ENCODE assay signal across 24 mouse cellular contexts in genomic region chr10:59462307-59462706, GRCm38 (mm10). TPM values are rescaled to one million over a fixed set of nuclear protein-coding genes. Genes with fewer than 3 reads are reported as not detected.
DNase-seq lines count a peak whose midpoint lies in the region; ATAC-seq and TF ChIP-seq lines count a peak whose summit lies in the region.
"Had no signal": no experiment of that assay in that cellular context is flagged by ENCODE, and none has a peak within 500 bp of the region (broad histone marks: within the 10 kb centered on the region; RNA-seq: fewer than 3 reads in every experiment).

No protein-coding gene starts in this region.

- no peaks in the 10 kb centered on the region for H3K27me3 ChIP-seq in forebrain, embryonic 14.5 days (replicated peaks; ENCODE audit: control insufficient read depth, insufficient read depth, low read length)
- H3K27me3 ChIP-seq in forebrain, embryonic 16.5 days (replicated peaks; ENCODE audit: control insufficient read depth, insufficient read depth, low read length): no peaks in the 10 kb centered on the region
- H3K27me3 ChIP-seq in limb, embryonic 14.5 days (ENCODE audit: control insufficient read depth, insufficient read depth, low read length): no peaks in the 10 kb centered on the region
- H3K27me3 ChIP-seq: heart, embryonic 12.5 days; Patski had no signal

- no peak overlapping the region for H3K9ac ChIP-seq in forebrain, embryonic 14.5 days (ENCODE audit: low read length)
- H3K9ac ChIP-seq in forebrain, embryonic 16.5 days (replicated peaks; ENCODE audit: low read depth, low read length): no peak overlapping the region
- no peak overlapping the region for H3K9ac ChIP-seq in limb, embryonic 14.5 days (ENCODE audit: low read depth, low read length, severe bottlenecking)
- H3K9ac ChIP-seq: heart, embryonic 12.5 days; hindbrain, embryonic 14.5 days had no signal

- peak; percentile 17 for DNase-seq in forebrain, embryonic 14.5 days (ENCODE audit: low spot score)
- peak; percentile 45 for DNase-seq in brain, embryonic 14.5 days (ENCODE audit: low read depth)
- peak; percentile 21 for DNase-seq in fibroblast of lung, adult 2 months (ENCODE audit: low read depth)
- DNase-seq in limb, embryonic 14.5 days (ENCODE audit: low spot score): peak; percentile 29
- no peak for DNase-seq in adrenal gland, postnatal 14 days
- DNase-seq: adrenal gland, postnatal 25 days; cerebellum, adult 2 months; cerebellum, postnatal 10 days; gastrocnemius, postnatal 36 days; heart, adult 2 months had no signal

- TF ChIP-seq CTCF in brain, embryonic 14.5 days (IDR thresholded peaks at IDR 0.05; ENCODE audit: borderline replicate concordance, extremely low read depth, insufficient read depth, insufficient read length): no peak

- TF ChIP-seq POLR2A in brain, embryonic 14.5 days (IDR thresholded peaks at IDR 0.05; ENCODE audit: borderline replicate concordance, extremely low read depth, insufficient read depth, insufficient read length, poor library complexity, severe bottlenecking): no peak
- TF ChIP-seq POLR2A in limb, embryonic 14.5 days (IDR thresholded peaks at IDR 0.05; ENCODE audit: borderline replicate concordance, extremely low read depth, insufficient read depth, insufficient read length): no peak

- H3K4me1 ChIP-seq in forebrain, embryonic 14.5 days (ENCODE audit: control insufficient read depth, insufficient read depth, low read length): no peaks in the 10 kb centered on the region
- peaks cover 7% of the 10 kb centered on the region; the same call in 1 of the 2 replicates for H3K4me1 ChIP-seq in forebrain, embryonic 16.5 days (replicated peaks; ENCODE audit: control insufficient read depth, insufficient read depth, low read length)
- H3K4me1 ChIP-seq in limb, embryonic 14.5 days (ENCODE audit: control insufficient read depth, insufficient read depth, low read length): peaks cover 5% of the 10 kb centered on the region; the same call in 1 of the 2 replicates

- H3K4me3 ChIP-seq in forebrain, embryonic 14.5 days (ENCODE audit: low read depth, low read length): no peak overlapping the region
- no peak overlapping the region for H3K4me3 ChIP-seq in forebrain, embryonic 16.5 days (replicated peaks; ENCODE audit: low read length)
- no peak overlapping the region for H3K4me3 ChIP-seq in limb, embryonic 14.5 days (replicated peaks; ENCODE audit: low read length)
- H3K4me3 ChIP-seq: forebrain, embryonic 10.5 days; heart, adult 2 months; heart, embryonic 12.5 days; hindbrain, embryonic 10.5 days had no signal

- H3K4me2 ChIP-seq in forebrain, embryonic 14.5 days (ENCODE audit: low read length): no peak overlapping the region
- H3K4me2 ChIP-seq in forebrain, embryonic 16.5 days (ENCODE audit: low read length): no peak overlapping the region
- H3K4me2 ChIP-seq in limb, embryonic 14.5 days (replicated peaks; ENCODE audit: low read depth, low read length, severe bottlenecking): no peak overlapping the region
- H3K4me2 ChIP-seq: heart, embryonic 12.5 days; hindbrain, embryonic 14.5 days had no signal

- 79% methylated on average over 6 of the region's 6 CpGs for WGBS in forebrain, embryonic 14.5 days
- WGBS in forebrain, embryonic 16.5 days: 66% methylated on average over 6 of the region's 6 CpGs
- WGBS in limb, embryonic 14.5 days: 70% methylated on average over 6 of the region's 6 CpGs

- no peak for ATAC-seq in forebrain, embryonic 14.5 days
- ATAC-seq in forebrain, embryonic 16.5 days: no peak
- peak; percentile 77; the same call in 1 of the 2 replicates for ATAC-seq in limb, embryonic 14.5 days (ENCODE audit: low FRiP score, low read depth)
- no peak for ATAC-seq in inflammation-experienced regulatory T-cells, adult 6 months
- ATAC-seq: activated CD4-positive, CD25-positive, alpha-beta regulatory T cell, adult 4 months; intestine, embryonic 16.5 days; Patski had no signal

- no peak overlapping the region for H3K27ac ChIP-seq in forebrain, embryonic 14.5 days (ENCODE audit: low read depth, low read length)
- no peak overlapping the region for H3K27ac ChIP-seq in forebrain, embryonic 16.5 days (ENCODE audit: low read length)
- H3K27ac ChIP-seq in limb, embryonic 14.5 days (replicated peaks; ENCODE audit: low read depth, low read length): peak overlapping the region; percentile 70
- H3K27ac ChIP-seq: forebrain, embryonic 10.5 days; heart, adult 2 months; hindbrain, embryonic 10.5 days; hindbrain, embryonic 14.5 days had no signal

- H3K9me3 ChIP-seq in forebrain, embryonic 14.5 days (replicated peaks; ENCODE audit: control insufficient read depth, low read length): no peaks in the 10 kb centered on the region
- H3K9me3 ChIP-seq in forebrain, embryonic 16.5 days (ENCODE audit: control insufficient read depth, low read length): no peaks in the 10 kb centered on the region
- H3K9me3 ChIP-seq in limb, embryonic 14.5 days (ENCODE audit: control insufficient read depth, low read length): no peaks in the 10 kb centered on the region
- H3K9me3 ChIP-seq: forebrain, embryonic 10.5 days; hindbrain, embryonic 10.5 days had no signal

- no peaks in the 10 kb centered on the region for H3K36me3 ChIP-seq in forebrain, embryonic 14.5 days (ENCODE audit: control insufficient read depth, insufficient read depth, low read length)
- H3K36me3 ChIP-seq in forebrain, embryonic 16.5 days (ENCODE audit: control insufficient read depth, insufficient read depth): no peaks in the 10 kb centered on the region
- H3K36me3 ChIP-seq in limb, embryonic 14.5 days (ENCODE audit: control insufficient read depth, insufficient read depth, low read length): peaks cover 9% of the 10 kb centered on the region
- H3K36me3 ChIP-seq: forebrain, embryonic 10.5 days; hindbrain, embryonic 10.5 days had no signal

RNA-seq across cellular contexts. Expression of gene Oit3, which starts 20.7 kb away (rescaled TPM):
- polyA plus RNA-seq in forebrain, embryonic 14.5 days (2014; fragmentation: Nextera tagmentation; extraction: Ambion mirVana): 0.41 TPM in 1 of 2 replicates, not detected in the other
- polyA plus RNA-seq in forebrain, embryonic 16.5 days (2015; fragmentation: Nextera tagmentation; extraction: Ambion mirVana): 0.08 TPM in 1 of 2 replicates, not detected in the other
- 0.42 and 0.50 TPM in 2 replicates for polyA plus RNA-seq in brain, embryonic 14.5 days (2012; rRNA removed)
- polyA plus RNA-seq in limb, embryonic 14.5 days (2012; rRNA removed): 1.0 and 1.2 TPM in 2 replicates
- polyA plus RNA-seq in limb, embryonic 14.5 days (2014; fragmentation: Nextera tagmentation; extraction: Ambion mirVana): 0.67 and 1.0 TPM in 2 replicates
- polyA plus RNA-seq in inflammation-experienced regulatory T-cells, adult 6 months (2017; shearing (Covaris generic)): not detected
- 5.9 and 6.9 TPM in 2 replicates for total RNA-seq in adrenal gland, postnatal 14 days (2021)
- total RNA-seq: gastrocnemius, adult 8-10 months; heart, adult 2 months; heart, postnatal 25 days; MEL had no signal
- polyA plus RNA-seq: activated CD4-positive, CD25-positive, alpha-beta regulatory T cell, adult 4 months had no signal

RNA-seq across cellular contexts. Expression of gene Pla2g12b, which starts 58.8 kb away (rescaled TPM):
- polyA plus RNA-seq in forebrain, embryonic 14.5 days (2014; fragmentation: Nextera tagmentation; extraction: Ambion mirVana): not detected in 2 replicates
- polyA plus RNA-seq in forebrain, embryonic 16.5 days (2015; fragmentation: Nextera tagmentation; extraction: Ambion mirVana): not detected in 2 replicates
- polyA plus RNA-seq in brain, embryonic 14.5 days (2012; rRNA removed): 0.08 TPM in 1 of 2 replicates, not detected in the other
- polyA plus RNA-seq in limb, embryonic 14.5 days (2012; rRNA removed): not detected in 2 replicates
- polyA plus RNA-seq in limb, embryonic 14.5 days (2014; fragmentation: Nextera tagmentation; extraction: Ambion mirVana): not detected in 2 replicates
- not detected for polyA plus RNA-seq in inflammation-experienced regulatory T-cells, adult 6 months (2017; shearing (Covaris generic))
- 0.64 and 8.6 TPM in 2 replicates for total RNA-seq in adrenal gland, postnatal 14 days (2021)
- total RNA-seq: adrenal gland, adult 18-20 months; adrenal gland, postnatal 25 days; gastrocnemius, adult 8-10 months; gastrocnemius, postnatal 36 days; heart, adult 2 months; heart, postnatal 25 days; MEL had no signal
- polyA plus RNA-seq: activated CD4-positive, CD25-positive, alpha-beta regulatory T cell, adult 4 months; C2C12; cerebellum, adult 2 months; forebrain, embryonic 10.5 days; hindbrain, embryonic 10.5 days; hindbrain, embryonic 14.5 days; Patski had no signal
